Mouse (Mus musculus) midbrain, embryonic 16.5 days (tissue): ENCODE measurements around the gene Ufc1. TPM values are rescaled to one million over a fixed set of nuclear protein-coding genes. Genes with fewer than 3 reads are reported as not detected.
A peak's percentile ranks its signal among the peaks of the same experiment; 100 is the strongest.

Experiments
- ATAC-seq: fragments of 200-750 bp; cut with Nextera tagmentation; 2 replicates; pipeline ENCODE4 v1.8.0; 2017; ENCODE audit warnings: moderate TSS enrichment
- H3K27ac ChIP-seq: fragments of 300-500 bp; sonication (generic); 2 replicates; pipeline ENCODE4 v1.5.1; 2014; ENCODE audit warnings: mild to moderate bottlenecking, low read length, mixed read lengths
- H3K27me3 ChIP-seq: fragments of 300-500 bp; sonication (generic); 2 replicates; pipeline ENCODE4 v1.6.1; 2014; ENCODE audit warnings: low read depth, low read length, mixed read lengths; ENCODE audit not compliant: control insufficient read depth, insufficient read depth
- H3K36me3 ChIP-seq: fragments of 300-500 bp; sonication (generic); 2 replicates; pipeline ENCODE4 v1.6.1; 2014; ENCODE audit warnings: mild to moderate bottlenecking, low read length, moderate library complexity, mixed read lengths; ENCODE audit not compliant: control insufficient read depth, insufficient read depth
- H3K4me1 ChIP-seq: fragments of 300-500 bp; sonication (generic); 2 replicates; pipeline ENCODE4 v1.6.1; 2014; ENCODE audit warnings: mild to moderate bottlenecking, low read length, mixed read lengths; ENCODE audit not compliant: control insufficient read depth, insufficient read depth
- H3K4me2 ChIP-seq: fragments of 300-500 bp; sonication (generic); 2 replicates; pipeline ENCODE4 v1.6.1; 2014; ENCODE audit warnings: mild to moderate bottlenecking, low read length, mixed read lengths
- H3K4me3 ChIP-seq: fragments of 300-500 bp; sonication (generic); 2 replicates; pipeline ENCODE4 v1.5.1; 2014; ENCODE audit warnings: low read depth, mild to moderate bottlenecking, low read length, moderate library complexity, mixed read lengths
- H3K9ac ChIP-seq: fragments of 300-500 bp; sonication (generic); 2 replicates; pipeline ENCODE4 v1.6.1; 2014; ENCODE audit warnings: low read depth, low read length, mixed read lengths
- H3K9me3 ChIP-seq: fragments of 300-500 bp; sonication (generic); replicated peaks from 2 replicates; pipeline ENCODE4 v1.6.1; 2014; ENCODE audit warnings: mild to moderate bottlenecking, low read length, mixed read lengths; ENCODE audit not compliant: control insufficient read depth, poor library complexity, severe bottlenecking
- WGBS: fragments of 180-500 bp; shearing (Covaris S2); extraction: QIAGEN DNeasy Blood & Tissue Kit; methylation state at CpG from one replicate; pipeline ENCODE4 v1.1.7; 2014; 5-methylcytosine and 5-hydroxymethylcytosine counted together
- polyA plus RNA-seq: library from polyadenylated mRNA; unstranded; fragments of >200 nt; fragmentation: Nextera tagmentation; extraction: Ambion mirVana; gene quantifications from 2 replicates; pipeline ENCODE4 v1.2.1, GENCODE M21; 2015

Ufc1 gene
- polyA plus RNA-seq, 1 experiment from 2014 or later = 116 TPM

- no peak overlapping the region for H3K4me2 ChIP-seq
- no peak for ATAC-seq
- WGBS = 81% methylated on average over 18 of the region's 18 CpGs
- no peaks in the 10 kb centered on the region for H3K9me3 ChIP-seq
- H3K36me3 ChIP-seq = peaks cover 20% of the 10 kb centered on the region; the same call in 1 of the 2 replicates
- no peak overlapping the region for H3K27ac ChIP-seq
- no peaks in the 10 kb centered on the region for H3K27me3 ChIP-seq
- H3K4me1 ChIP-seq = peaks cover 34% of the 10 kb centered on the region
- H3K4me3 ChIP-seq = no peak overlapping the region
- no peak overlapping the region for H3K9ac ChIP-seq
Measured at GRCm38 (mm10) chr1:171282086-171282805, 12.6 kb downstream of the Ufc1 start.

GRCm38 (mm10) chr1:171281528-171281923 is 13.3 kb downstream of the Ufc1 start:
- peak; percentile 29 for ATAC-seq
- H3K9me3 ChIP-seq = no peaks in the 10 kb centered on the region
- H3K4me2 ChIP-seq = peak overlapping the region; percentile 73
- H3K4me1 ChIP-seq = peaks cover 28% of the 10 kb centered on the region
- peaks cover 23% of the 10 kb centered on the region; the same call in 1 of the 2 replicates for H3K36me3 ChIP-seq
- peak overlapping the region; percentile 60 for H3K27ac ChIP-seq
- no peaks in the 10 kb centered on the region for H3K27me3 ChIP-seq
- peak overlapping the region; percentile 43 for H3K9ac ChIP-seq
- WGBS = 0% methylated on average over 10 of the region's 10 CpGs
- peak overlapping the region; percentile 63 for H3K4me3 ChIP-seq

- Histone ChIP-seq H3K36me3 (peaks cover 26% of the 10 kb centered on the region), H3K4me3 (peak within 1 kb of the TSS; percentile 63), H3K27ac (peak within 1 kb of the TSS; percentile 60), H3K9me3 (no peaks in the 10 kb centered on the region), H3K27me3 (no peaks in the 10 kb centered on the region), H3K4me1 (peaks cover 23% of the 10 kb centered on the region), H3K4me2 (peak within 1 kb of the TSS; percentile 89), H3K9ac (peak within 1 kb of the TSS; percentile 73)
- peak; percentile 97 for ATAC-seq
- WGBS = under 1% methylated on average over 26 of the region's 26 CpGs
Measured at GRCm38 (mm10) chr1:171280916-171281527, 13.8 kb downstream of the Ufc1 start, which contains the start of gene Ppox. Ppox (minus strand) TSS chr1:171281186.

- no peaks in the 10 kb centered on the region for H3K9me3 ChIP-seq
- peak overlapping the region; percentile 63 for H3K4me3 ChIP-seq
- peak; percentile 25 for ATAC-seq
- 1% methylated on average over 25 of the region's 25 CpGs for WGBS
- peaks cover 17% of the 10 kb centered on the region for H3K4me1 ChIP-seq
- H3K27ac ChIP-seq = peak overlapping the region; percentile 2
- peak overlapping the region; percentile 73 for H3K9ac ChIP-seq
- peaks cover 25% of the 10 kb centered on the region for H3K36me3 ChIP-seq
- H3K27me3 ChIP-seq = no peaks in the 10 kb centered on the region
- H3K4me2 ChIP-seq = peak overlapping the region; percentile 89
Measured at GRCm38 (mm10) chr1:171280250-171280915, 14.4 kb downstream of the Ufc1 start.

GRCm38 (mm10) chr1:171279721-171280120 is 15.1 kb downstream of the Ufc1 start:
- H3K9me3 ChIP-seq = no peaks in the 10 kb centered on the region
- H3K36me3 ChIP-seq = peaks cover 25% of the 10 kb centered on the region
- no peak overlapping the region for H3K9ac ChIP-seq
- H3K27ac ChIP-seq = no peak overlapping the region
- H3K4me3 ChIP-seq = no peak overlapping the region; the same call in 1 of the 2 replicates
- H3K4me1 ChIP-seq = peaks cover 17% of the 10 kb centered on the region
- peak overlapping the region; percentile 89; the same call in 1 of the 2 replicates for H3K4me2 ChIP-seq
- no peaks in the 10 kb centered on the region for H3K27me3 ChIP-seq
- ATAC-seq = no peak
- 55% methylated on average over 5 of the region's 5 CpGs for WGBS

- Histone ChIP-seq H3K4me3 (no peak overlapping the region), H3K27ac (no peak overlapping the region), H3K27me3 (no peaks in the 10 kb centered on the region), H3K4me1 (peaks cover 17% of the 10 kb centered on the region), H3K36me3 (peaks cover 26% of the 10 kb centered on the region), H3K9ac (no peak overlapping the region), H3K4me2 (no peak overlapping the region), H3K9me3 (no peaks in the 10 kb centered on the region)
- ATAC-seq = no peak
- 88% methylated on average over 14 of the region's 14 CpGs for WGBS
Measured at GRCm38 (mm10) chr1:171279012-171279705, 15.7 kb downstream of the Ufc1 start.

- H3K4me2 ChIP-seq = no peak overlapping the region
- no peak overlapping the region for H3K9ac ChIP-seq
- 95% methylated on average over 8 of the region's 8 CpGs for WGBS
- no peaks in the 10 kb centered on the region for H3K9me3 ChIP-seq
- H3K27me3 ChIP-seq = no peaks in the 10 kb centered on the region
- H3K4me1 ChIP-seq = peaks cover 17% of the 10 kb centered on the region
- H3K27ac ChIP-seq = no peak overlapping the region
- no peak for ATAC-seq
- H3K36me3 ChIP-seq = peaks cover 29% of the 10 kb centered on the region
- H3K4me3 ChIP-seq = no peak overlapping the region
Measured at GRCm38 (mm10) chr1:171278436-171278835, 16.4 kb downstream of the Ufc1 start.

GRCm38 (mm10) chr1:171277736-171278135 is 17.1 kb downstream of the Ufc1 start:
- Histone ChIP-seq H3K36me3 (peaks cover 32% of the 10 kb centered on the region), H3K4me3 (no peak overlapping the region), H3K9ac (no peak overlapping the region), H3K27me3 (no peaks in the 10 kb centered on the region), H3K27ac (no peak overlapping the region), H3K4me1 (peaks cover 17% of the 10 kb centered on the region), H3K4me2 (no peak overlapping the region), H3K9me3 (no peaks in the 10 kb centered on the region)
- WGBS = 90% methylated on average over 10 of the region's 10 CpGs
- ATAC-seq = no peak
